Mouse (Mus musculus) E14TG2a.4 (cell line): ENCODE data around the gene Fam133b.

Experiments used
- H3K27me3 ChIP-seq: 2 replicates; pipeline ENCODE4 v1.6.1; 2014; ENCODE audit warnings: low read length, control low read depth; ENCODE audit not compliant: insufficient read depth
- H3K36me3 ChIP-seq: 2 replicates; pipeline ENCODE4 v1.6.1; 2014; ENCODE audit warnings: low read length, control low read depth; ENCODE audit not compliant: insufficient read depth
- H3K4me1 ChIP-seq: replicated peaks from 2 replicates; pipeline ENCODE4 v1.6.1; 2014; ENCODE audit warnings: low read depth, low read length, control low read depth
- H3K4me3 ChIP-seq: replicated peaks from 2 replicates; pipeline ENCODE4 v1.5.1; 2014; ENCODE audit warnings: mild to moderate bottlenecking, low read length
- H3K9me3 ChIP-seq: 2 replicates; pipeline ENCODE4 v1.6.1; 2014; ENCODE audit warnings: low read length, control low read depth
- CTCF ChIP-seq: conservative IDR thresholded peaks from 2 replicates; pipeline ENCODE4 v1.5.1; 2014; ENCODE audit warnings: low read length
- NANOG ChIP-seq: IDR thresholded peaks from 2 replicates; pipeline ENCODE4 v1.6.1; 2014; ENCODE audit warnings: borderline replicate concordance, low read length, mixed read lengths
- POU5F1 ChIP-seq: IDR thresholded peaks from 2 replicates; pipeline ENCODE4 v1.6.1; 2014; ENCODE audit warnings: low read length, borderline replicate concordance

Fam133b gene

GRCm38 (mm10) chr5:3503373-3503772 is 40.3 kb upstream of the Fam133b start:
- Histone ChIP-seq H3K9me3 (no peaks in the 10 kb centered on the region), H3K36me3 (peaks cover 17% of the 10 kb centered on the region), H3K27me3 (no peaks in the 10 kb centered on the region), H3K4me3 (no peak overlapping the region), H3K4me1 (peaks cover 21% of the 10 kb centered on the region)
- TF ChIP-seq NANOG: no peak
- no peak for TF ChIP-seq POU5F1
- no peak for TF ChIP-seq CTCF

- Histone ChIP-seq H3K27me3 (no peaks in the 10 kb centered on the region), H3K36me3 (peaks cover 12% of the 10 kb centered on the region), H3K9me3 (no peaks in the 10 kb centered on the region), H3K4me1 (peaks cover 21% of the 10 kb centered on the region), H3K4me3 (no peak overlapping the region)
- TF ChIP-seq CTCF (no peak), POU5F1 (no peak), NANOG (no peak)
Observed at GRCm38 (mm10) chr5:3503836-3504323, 39.8 kb upstream of the Fam133b start.

- no peaks in the 10 kb centered on the region for H3K27me3 ChIP-seq
- peaks cover 21% of the 10 kb centered on the region for H3K4me1 ChIP-seq
- peaks cover 12% of the 10 kb centered on the region for H3K36me3 ChIP-seq
- H3K9me3 ChIP-seq: no peaks in the 10 kb centered on the region
- TF ChIP-seq NANOG (no peak), CTCF (no peak), POU5F1 (no peak)
- no peak overlapping the region for H3K4me3 ChIP-seq
Observed at GRCm38 (mm10) chr5:3504453-3504852, 39.2 kb upstream of the Fam133b start.

- TF ChIP-seq POU5F1 (no peak), NANOG (no peak), CTCF (no peak)
- no peaks in the 10 kb centered on the region for H3K9me3 ChIP-seq
- peaks cover 12% of the 10 kb centered on the region for H3K36me3 ChIP-seq
- no peak overlapping the region for H3K4me3 ChIP-seq
- peaks cover 21% of the 10 kb centered on the region for H3K4me1 ChIP-seq
- no peaks in the 10 kb centered on the region for H3K27me3 ChIP-seq
Observed at GRCm38 (mm10) chr5:3505553-3505952, 38.1 kb upstream of the Fam133b start.

- TF ChIP-seq CTCF (no peak), NANOG (no peak), POU5F1 (no peak)
- peaks cover 13% of the 10 kb centered on the region for H3K4me1 ChIP-seq
- H3K36me3 ChIP-seq: peaks cover 5% of the 10 kb centered on the region; the same call in 1 of the 2 replicates
- no peaks in the 10 kb centered on the region for H3K9me3 ChIP-seq
- no peak overlapping the region for H3K4me3 ChIP-seq
- no peaks in the 10 kb centered on the region for H3K27me3 ChIP-seq
Observed at GRCm38 (mm10) chr5:3508480-3509381, 34.9 kb upstream of the Fam133b start.

GRCm38 (mm10) chr5:3509503-3509902 is 34.1 kb upstream of the Fam133b start:
- H3K36me3 ChIP-seq: peaks cover 5% of the 10 kb centered on the region; the same call in 1 of the 2 replicates
- H3K9me3 ChIP-seq: no peaks in the 10 kb centered on the region
- TF ChIP-seq POU5F1 (no peak), CTCF (no peak), NANOG (no peak)
- peaks cover 9% of the 10 kb centered on the region for H3K4me1 ChIP-seq
- no peaks in the 10 kb centered on the region for H3K27me3 ChIP-seq
- H3K4me3 ChIP-seq: no peak overlapping the region

- Histone ChIP-seq H3K4me3 (no peak overlapping the region), H3K27me3 (no peaks in the 10 kb centered on the region), H3K36me3 (peaks cover 16% of the 10 kb centered on the region), H3K9me3 (no peaks in the 10 kb centered on the region), H3K4me1 (peaks cover 7% of the 10 kb centered on the region)
- no peak for TF ChIP-seq CTCF
- no peak for TF ChIP-seq NANOG
- TF ChIP-seq POU5F1: no peak
Observed at GRCm38 (mm10) chr5:3511097-3511795, 32.4 kb upstream of the Fam133b start.

GRCm38 (mm10) chr5:3512584-3512983 is 31.0 kb upstream of the Fam133b start:
- no peaks in the 10 kb centered on the region for H3K9me3 ChIP-seq
- H3K36me3 ChIP-seq: peaks cover 27% of the 10 kb centered on the region
- no peaks in the 10 kb centered on the region for H3K27me3 ChIP-seq
- TF ChIP-seq POU5F1 (no peak), NANOG (no peak), CTCF (peak; percentile 15; the same call in 1 of the 2 replicates)
- H3K4me1 ChIP-seq: peaks cover 7% of the 10 kb centered on the region
- H3K4me3 ChIP-seq: no peak overlapping the region
